Mouse (Mus musculus): Measurements from ENCODE around the gene Prss50.

- TF ChIP-seq POU5F1 (IDR thresholded peaks at IDR 0.05; ENCODE audit: borderline replicate concordance, low read length) (no peak), CTCF (conservative IDR thresholded peaks at IDR 0.05; ENCODE audit: low read length) (no peak)
Observed at GRCm38 (mm10) chr9:110887388-110888303, 29.9 kb downstream of the Prss50 start.

Measured in E14TG2a.4 (cell line).